Mouse (Mus musculus) heart, embryonic 11.5 days (tissue): ENCODE data around the gene Slc31a1. TPM values are rescaled to one million over a fixed set of nuclear protein-coding genes. Genes with fewer than 3 reads are reported as not detected.

ENCODE experiments used
- ATAC-seq: fragments of 200-750 bp; cut with Nextera tagmentation; replicated peaks from 2 replicates; pipeline ENCODE4 v1.8.0; 2017; ENCODE audit warnings: moderate library complexity; ENCODE audit not compliant: insufficient number of reproducible peaks, low FRiP score, low TSS enrichment
- H3K27ac ChIP-seq: fragments of 300-500 bp; sonication (generic); 2 replicates; pipeline ENCODE4 v1.5.1; 2014; ENCODE audit warnings: mild to moderate bottlenecking, low read depth, low read length
- H3K27me3 ChIP-seq: fragments of 300-500 bp; sonication (generic); 2 replicates; pipeline ENCODE4 v1.6.1; 2014; ENCODE audit warnings: mild to moderate bottlenecking, low read length, mixed read lengths; ENCODE audit not compliant: control insufficient read depth, insufficient read depth
- H3K36me3 ChIP-seq: fragments of 300-500 bp; sonication (generic); 2 replicates; pipeline ENCODE4 v1.6.1; 2014; ENCODE audit warnings: mild to moderate bottlenecking, low read length, moderate library complexity, mixed read lengths; ENCODE audit not compliant: control insufficient read depth, insufficient read depth
- H3K4me1 ChIP-seq: fragments of 300-500 bp; sonication (generic); 2 replicates; pipeline ENCODE4 v1.6.1; 2014; ENCODE audit warnings: low read length; ENCODE audit not compliant: control insufficient read depth, insufficient read depth
- H3K4me2 ChIP-seq: fragments of 300-500 bp; sonication (generic); 2 replicates; pipeline ENCODE4 v1.6.1; 2014; ENCODE audit warnings: mild to moderate bottlenecking, moderate library complexity
- H3K4me3 ChIP-seq: fragments of 300-500 bp; sonication (generic); 2 replicates; pipeline ENCODE4 v1.5.1; 2014; ENCODE audit warnings: low read depth, low read length
- H3K9ac ChIP-seq: fragments of 300-500 bp; sonication (generic); 2 replicates; pipeline ENCODE4 v1.6.1; 2014; ENCODE audit warnings: mild to moderate bottlenecking, low read depth, low read length, moderate library complexity
- H3K9me3 ChIP-seq: fragments of 300-500 bp; sonication (generic); replicated peaks from 2 replicates; pipeline ENCODE4 v1.6.1; 2016; ENCODE audit warnings: low read length; ENCODE audit not compliant: control insufficient read depth
- WGBS: fragments of 180-500 bp; shearing (Covaris S2); extraction: QIAGEN DNeasy Blood & Tissue Kit; methylation state at CpG from one replicate; pipeline ENCODE4 v1.1.7; 2014; ENCODE audit not compliant: insufficient replicate concordance; 5-methylcytosine and 5-hydroxymethylcytosine counted together
- polyA plus RNA-seq: library from polyadenylated mRNA; unstranded; fragments of >200 nt; fragmentation: Nextera tagmentation; extraction: Ambion mirVana; gene quantifications from 2 replicates; pipeline ENCODE4 v1.2.1, GENCODE M21; 2014

Gene Slc31a1
- polyA plus RNA-seq, 1 experiment from 2014 or later: 39.0 TPM

DNA sequence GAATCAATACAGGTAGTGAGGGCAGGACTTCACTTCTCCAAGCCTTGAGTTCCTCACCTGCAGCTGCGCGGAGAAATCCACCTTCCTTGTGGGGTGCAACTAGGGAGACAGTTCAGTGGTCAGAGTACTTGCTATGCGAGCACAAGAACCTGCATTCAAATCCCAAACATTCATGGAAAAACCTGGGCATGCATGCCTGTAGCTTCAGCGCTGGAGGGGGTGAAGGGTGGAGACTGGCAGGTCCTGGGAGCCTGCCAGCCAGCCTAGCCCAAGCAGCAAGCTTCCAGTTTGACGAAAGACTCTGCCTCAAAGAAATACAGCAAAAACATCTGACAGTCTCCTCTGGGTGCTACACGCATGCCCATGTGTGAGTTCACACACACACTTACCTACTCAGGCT is 74.6 kb downstream of the Slc31a1 start, which contains the start of gene Rnf183:
Gene Rnf183, minus strand, starts transcription at position 172 of the 400 bp plus-strand sequence.
- Histone ChIP-seq H3K27me3 (no peaks in the 10 kb centered on the region), H3K27ac (no peak within 1 kb of the TSS), H3K4me3 (no peak within 1 kb of the TSS), H3K4me1 (no peaks in the 10 kb centered on the region), H3K4me2 (no peak within 1 kb of the TSS), H3K36me3 (no peaks in the 10 kb centered on the region), H3K9ac (no peak within 1 kb of the TSS), H3K9me3 (no peaks in the 10 kb centered on the region)
- 86% methylated on average over 6 of the region's 6 CpGs for WGBS
- ATAC-seq: no peak

DNA sequence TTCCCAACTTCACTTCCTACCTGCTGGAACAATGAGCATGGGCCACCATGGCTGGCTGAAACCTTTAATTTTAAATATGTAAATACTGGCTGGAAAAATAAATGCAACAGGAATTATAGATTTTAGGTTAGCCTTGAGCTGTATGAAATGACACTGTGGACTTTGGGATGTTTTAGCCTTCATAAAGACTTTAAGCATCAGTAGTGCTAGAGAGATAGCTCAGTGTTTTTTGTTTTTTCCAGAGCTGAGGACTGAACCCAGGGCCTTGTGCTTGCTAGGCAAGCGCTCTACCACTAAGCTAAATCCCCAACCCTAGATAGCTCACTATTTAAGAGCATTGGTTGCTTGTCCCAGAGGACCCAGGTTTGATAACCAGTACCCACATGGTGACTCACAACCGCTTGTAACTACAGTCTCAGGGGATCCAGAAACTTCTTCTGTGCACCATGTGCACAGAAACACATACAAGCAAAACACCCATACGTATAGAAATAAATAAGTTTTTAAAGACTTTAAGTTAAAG is 76.8 kb downstream of the Slc31a1 start:
- ATAC-seq: no peak
- 84% methylated on average over 3 of the region's 3 CpGs for WGBS
- Histone ChIP-seq H3K9ac (no peak overlapping the region), H3K4me2 (no peak overlapping the region), H3K27me3 (no peaks in the 10 kb centered on the region), H3K4me1 (no peaks in the 10 kb centered on the region), H3K9me3 (no peaks in the 10 kb centered on the region), H3K4me3 (no peak overlapping the region), H3K36me3 (no peaks in the 10 kb centered on the region), H3K27ac (no peak overlapping the region)

DNA sequence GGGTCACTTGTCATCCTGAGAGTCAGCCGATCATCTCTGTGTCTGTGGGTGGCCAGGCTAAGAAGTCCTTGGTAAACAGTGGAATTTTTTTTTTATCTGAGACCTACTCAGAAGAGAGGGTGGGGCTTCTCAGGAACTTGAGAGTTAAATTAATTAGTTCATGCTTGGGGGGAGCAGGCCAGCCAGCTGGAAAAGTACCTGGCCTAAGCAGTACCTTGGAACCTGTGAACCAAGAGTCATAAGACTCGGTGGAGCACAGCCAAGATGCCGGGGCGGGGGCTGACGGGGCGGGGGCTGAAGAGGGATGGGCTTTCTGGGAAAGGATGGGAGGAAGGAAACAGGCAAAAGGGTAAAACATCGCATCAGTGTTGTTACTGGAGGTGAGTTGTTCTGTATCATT is 77.3 kb downstream of the Slc31a1 start:
- H3K27ac ChIP-seq: no peak overlapping the region

DNA sequence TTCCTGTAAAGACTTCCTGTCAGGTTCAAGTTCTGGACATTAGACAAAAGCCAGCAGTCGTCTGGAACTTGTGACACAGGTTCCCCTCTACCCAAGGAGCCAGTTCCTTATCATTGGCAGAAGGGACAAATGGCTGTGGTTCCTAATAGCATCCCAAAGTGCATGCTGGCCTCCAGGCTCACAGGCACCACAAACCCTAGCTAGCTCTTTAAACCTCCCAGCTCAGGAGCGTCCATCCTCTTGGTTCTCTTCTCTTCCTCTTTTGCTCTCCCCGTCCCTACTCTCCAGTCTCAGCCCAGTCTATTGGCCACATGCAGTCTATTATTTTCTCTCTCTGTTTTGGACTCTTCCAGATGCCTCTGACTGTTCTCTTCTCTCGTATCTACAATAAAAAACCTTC is 79.3 kb downstream of the Slc31a1 start:
- H3K27ac ChIP-seq: no peak overlapping the region
- ATAC-seq: no peak
- 44% methylated on average over 4 of the region's 4 CpGs for WGBS
- no peak overlapping the region for H3K4me3 ChIP-seq
- no peak overlapping the region for H3K4me2 ChIP-seq
- no peak overlapping the region for H3K9ac ChIP-seq
- no peaks in the 10 kb centered on the region for H3K36me3 ChIP-seq
- no peaks in the 10 kb centered on the region for H3K27me3 ChIP-seq
- no peaks in the 10 kb centered on the region for H3K9me3 ChIP-seq
- no peaks in the 10 kb centered on the region for H3K4me1 ChIP-seq

More for the DNA sequence above, 77.3 kb downstream of the Slc31a1 start:
- H3K4me3 ChIP-seq: no peak overlapping the region
- no peaks in the 10 kb centered on the region for H3K4me1 ChIP-seq
- H3K9me3 ChIP-seq: no peaks in the 10 kb centered on the region
- no peaks in the 10 kb centered on the region for H3K36me3 ChIP-seq
- H3K9ac ChIP-seq: no peak overlapping the region
- 78% methylated on average over 7 of the region's 7 CpGs for WGBS
- no peaks in the 10 kb centered on the region for H3K27me3 ChIP-seq
- no peak overlapping the region for H3K4me2 ChIP-seq
- ATAC-seq: no peak

DNA sequence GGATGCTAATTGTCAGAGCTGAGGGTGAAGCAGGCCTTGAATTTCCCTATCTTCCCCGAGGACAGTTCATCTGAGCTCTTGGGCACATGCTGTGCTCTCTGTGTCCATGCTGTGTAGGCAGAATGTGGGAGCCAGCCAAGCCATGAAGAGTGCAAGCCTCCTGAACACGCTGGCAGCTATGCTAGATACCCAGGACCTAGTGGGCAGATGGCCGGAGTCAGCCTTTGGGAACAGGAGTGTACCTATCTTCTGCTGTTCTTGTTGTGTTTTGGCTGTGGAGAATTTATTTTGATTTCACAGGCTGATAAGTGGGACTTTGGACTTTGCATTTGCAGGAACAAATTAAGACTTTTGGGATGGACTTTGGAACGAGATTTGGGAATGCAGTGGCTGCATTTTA is 80.0 kb downstream of the Slc31a1 start:
- no peak overlapping the region for H3K27ac ChIP-seq
- H3K4me1 ChIP-seq: no peaks in the 10 kb centered on the region
- H3K9ac ChIP-seq: no peak overlapping the region
- no peak overlapping the region for H3K4me2 ChIP-seq
- no peak overlapping the region for H3K4me3 ChIP-seq
- ATAC-seq: no peak
- no peaks in the 10 kb centered on the region for H3K27me3 ChIP-seq
- WGBS: 72% methylated on average over 4 of the region's 4 CpGs
- no peaks in the 10 kb centered on the region for H3K36me3 ChIP-seq
- H3K9me3 ChIP-seq: no peaks in the 10 kb centered on the region

DNA sequence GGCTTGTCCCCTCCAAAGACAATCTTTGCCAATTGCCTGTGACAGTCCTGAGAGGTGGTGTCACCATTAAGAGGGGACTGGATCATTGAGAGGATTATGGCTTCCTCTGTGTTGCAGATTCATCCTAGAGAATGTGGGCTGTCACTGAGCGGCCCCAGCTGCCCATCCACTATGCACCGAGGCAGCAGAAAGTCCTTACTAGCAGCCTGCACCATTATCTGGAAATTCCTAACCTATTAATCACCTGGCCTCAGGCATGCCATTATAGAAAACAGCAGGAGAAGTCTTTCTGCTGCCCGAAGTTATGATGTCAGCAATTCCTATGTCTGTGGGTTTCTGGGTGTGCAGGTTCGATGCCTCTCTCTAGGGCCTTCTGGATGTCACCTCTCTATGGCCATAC is 80.5 kb downstream of the Slc31a1 start:
- H3K9me3 ChIP-seq: no peaks in the 10 kb centered on the region
- H3K9ac ChIP-seq: no peak overlapping the region
- ATAC-seq: no peak
- no peaks in the 10 kb centered on the region for H3K36me3 ChIP-seq
- no peaks in the 10 kb centered on the region for H3K4me1 ChIP-seq
- WGBS: 60% methylated on average over 4 of the region's 4 CpGs
- no peak overlapping the region for H3K4me3 ChIP-seq
- H3K27me3 ChIP-seq: no peaks in the 10 kb centered on the region
- H3K4me2 ChIP-seq: no peak overlapping the region
- H3K27ac ChIP-seq: no peak overlapping the region

Other genes with a start within 250 kb of the Slc31a1 start
- not detected in 2 replicates for gene Mup21, start 209.9 kb upstream of the Slc31a1 start, polyA plus RNA-seq
- 8.9 and 9.0 TPM in 2 replicates for gene Zfp37, start 129.7 kb upstream of the Slc31a1 start, polyA plus RNA-seq
- 14.4 and 15.4 TPM in 2 replicates for gene Slc31a2, start 98.2 kb upstream of the Slc31a1 start, polyA plus RNA-seq
- gene Fkbp15, start 179 bp upstream of the Slc31a1 start, polyA plus RNA-seq: 15.9 and 17.6 TPM in 2 replicates
- 101 and 103 TPM in 2 replicates for gene Cdc26, start 47.9 kb downstream of the Slc31a1 start, polyA plus RNA-seq
- gene Prpf4, start 48.1 kb downstream of the Slc31a1 start, polyA plus RNA-seq: 17.0 and 18.0 TPM in 2 replicates
- gene Rnf183, start 74.5 kb downstream of the Slc31a1 start, polyA plus RNA-seq: not detected in 2 replicates
- gene Wdr31, start 110.2 kb downstream of the Slc31a1 start, polyA plus RNA-seq: 2.9 and 3.0 TPM in 2 replicates
- gene Bspry, start 119.3 kb downstream of the Slc31a1 start, polyA plus RNA-seq: 0.52 and 0.83 TPM in 2 replicates
- gene Hdhd3, start 142.7 kb downstream of the Slc31a1 start, polyA plus RNA-seq: 6.7 and 11.4 TPM in 2 replicates
- 117 and 140 TPM in 2 replicates for gene Alad, start 159.2 kb downstream of the Slc31a1 start, polyA plus RNA-seq
- gene Pole3, start 164.3 kb downstream of the Slc31a1 start, polyA plus RNA-seq: 59.4 and 64.1 TPM in 2 replicates
- gene 4933430I17Rik, start 164.6 kb downstream of the Slc31a1 start, polyA plus RNA-seq: 0.34 and 0.87 TPM in 2 replicates
- gene Rgs3, start 199.1 kb downstream of the Slc31a1 start, polyA plus RNA-seq: 49.8 and 54.3 TPM in 2 replicates